Mouse (Mus musculus) brain, adult 10 weeks (tissue): Measurements from ENCODE around the gene Cfap73. TPM values are rescaled to one million over a fixed set of nuclear protein-coding genes. Genes with fewer than 3 reads are reported as not detected.

ENCODE experiments used
- polyA plus RNA-seq: library from polyadenylated mRNA; stranded (reverse); fragments of 350-450 nt; fragmentation: Illumina TruSeq; extraction: RNeasy Lipid Tissue Mini Kit (QIAGEN cat#74804); gene quantifications from one replicate; pipeline ENCODE4 v1.2.3, GENCODE M21; 2015; ENCODE audit warnings: low read depth, low replicate concordance

Cfap73 gene
- not detected for polyA plus RNA-seq

GRCm38 (mm10) chr5:120634131-120634530 lies at the start of gene Cfap73:
Gene Cfap73 (minus strand): TSS chr5:120634235.

GRCm38 (mm10) chr5:120648569-120649373 lies 14.7 kb upstream of the Cfap73 start, which contains the start of gene Rasal1:
Gene Rasal1 (plus strand): TSS chr5:120648812.

GRCm38 (mm10) chr5:120612442-120612821 lies 21.6 kb downstream of the Cfap73 start, which contains the start of the genes Rita1 and Ddx54:
Gene Rita1 (minus strand): TSS chr5:120612589.
Gene Ddx54 (plus strand): TSS chr5:120612739.

GRCm38 (mm10) chr5:120588569-120589094 lies 45.4 kb downstream of the Cfap73 start, which contains the start of the genes Tpcn1 and Iqcd:
Gene Tpcn1 (minus strand): TSS chr5:120588673.
Gene Iqcd (plus strand): TSS chr5:120589016.

Other genes with a start within 250 kb of the Cfap73 start
- gene Lhx5, start 202.5 kb downstream of the Cfap73 start, polyA plus RNA-seq, result 0.97 TPM
- gene Sdsl, start 161.4 kb downstream of the Cfap73 start, polyA plus RNA-seq, result 3.6 TPM
- 0.39 TPM for gene Sds, start 157.7 kb downstream of the Cfap73 start, polyA plus RNA-seq
- 38.9 TPM for gene Plbd2, start 130.6 kb downstream of the Cfap73 start, polyA plus RNA-seq
- 4.3 TPM for gene Slc8b1, start 123.1 kb downstream of the Cfap73 start, polyA plus RNA-seq
- gene Tpcn1, start 45.6 kb downstream of the Cfap73 start, polyA plus RNA-seq, result 20.2 TPM
- 1.6 TPM for gene Iqcd, start 45.2 kb downstream of the Cfap73 start, polyA plus RNA-seq
- gene Rita1, start 21.6 kb downstream of the Cfap73 start, polyA plus RNA-seq, result 38.2 TPM
- 21.0 TPM for gene Ddx54, start 21.5 kb downstream of the Cfap73 start, polyA plus RNA-seq
- 49.7 TPM for gene Rasal1, start 14.6 kb upstream of the Cfap73 start, polyA plus RNA-seq
- 47.7 TPM for gene Dtx1, start 77.7 kb upstream of the Cfap73 start, polyA plus RNA-seq
- gene Oas2, start 115.6 kb upstream of the Cfap73 start, polyA plus RNA-seq, result 0.51 TPM
- not detected for gene Oas3, start 143.4 kb upstream of the Cfap73 start, polyA plus RNA-seq
- gene Oas1e, start 161.3 kb upstream of the Cfap73 start, polyA plus RNA-seq, result not detected
- 1.1 TPM for gene Oas1c, start 178.3 kb upstream of the Cfap73 start, polyA plus RNA-seq
- not detected for gene Oas1f, start 213.1 kb upstream of the Cfap73 start, polyA plus RNA-seq
- not detected for gene Oas1h, start 227.2 kb upstream of the Cfap73 start, polyA plus RNA-seq